Mouse (Mus musculus): Measurements from ENCODE around the gene Sugt1. TPM values are rescaled to one million over a fixed set of nuclear protein-coding genes. Genes with fewer than 3 reads are reported as not detected.

Gene Sugt1
- total RNA-seq, 1 experiment, result 93.7 TPM

- in situ Hi-C loops (cut with MboI; ENCODE audit: low sequenced_read_pairs in 2 of 2, unreplicated experiment in 2 of 2), result no loop called here
- Histone ChIP-seq H3K9me3 (ENCODE audit: control insufficient read depth, insufficient read depth, low read depth, low read length) (no peaks in the 10 kb centered on the region), H3K9ac (ENCODE audit: insufficient read depth, low read depth, low read length, poor library complexity, severe bottlenecking) (no peak overlapping the region), H3K36me3 (ENCODE audit: control insufficient read depth, insufficient read depth, low read length, poor library complexity, severe bottlenecking) (no peaks in the 10 kb centered on the region), H3K27ac (ENCODE audit: insufficient read depth, low read depth, low read length, poor library complexity, severe bottlenecking) (no peak overlapping the region), H3K4me1 (ENCODE audit: control insufficient read depth in 2 of 2, insufficient read depth in 2 of 2, low read length in 2 of 2, poor library complexity in 1 of 2) (0 out of 4 replicates have a peak, but pooled peaks cover 0 to 4% of the 10 kb centered on the region in 2 experiments), H3K4me3 (ENCODE audit: insufficient read depth in 1 of 2, low read depth in 1 of 2, low read length in 2 of 2, poor library complexity in 1 of 2, severe bottlenecking in 1 of 2) (no peak overlapping the region)
- no peak for DNase-seq (ENCODE audit: low read depth, low spot score)
- TF ChIP-seq CHD2 (IDR thresholded peaks at IDR 0.05; ENCODE audit: low read depth, low read length) (no peak), HCFC1 (IDR thresholded peaks at IDR 0.05; ENCODE audit: borderline replicate concordance, insufficient read depth, low read length) (no peak), MAFK (IDR thresholded peaks at IDR 0.05; ENCODE audit: insufficient read depth, low read depth, low read length) (no peak), ZC3H11A (IDR thresholded peaks at IDR 0.05; ENCODE audit: borderline replicate concordance, low read depth, low read length) (no peak), ZNF384 (IDR thresholded peaks at IDR 0.05; ENCODE audit: low read depth, low read length) (no peak)
Measured at GRCm38 (mm10) chr14:79573482-79574191, 13.9 kb upstream of the Sugt1 start.

DNA sequence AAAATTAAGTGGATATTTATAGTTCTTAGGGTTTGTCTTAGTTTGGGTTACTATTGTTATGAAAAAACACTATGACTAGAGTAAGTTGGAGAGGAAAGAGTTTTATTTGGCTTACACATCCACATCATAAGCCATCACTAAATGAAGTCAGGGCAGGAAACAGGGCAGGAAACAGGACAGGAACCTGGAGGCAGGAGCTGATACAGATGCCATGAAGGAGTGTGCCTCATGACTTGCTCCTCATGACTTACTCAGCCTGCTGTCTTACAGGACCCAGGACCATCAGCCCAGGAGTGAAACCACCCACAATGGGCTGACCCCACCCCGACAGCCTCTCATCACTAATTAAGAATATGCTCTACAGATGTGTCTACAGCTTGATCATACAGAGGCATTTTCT is 13.1 kb upstream of the Sugt1 start:
- in situ Hi-C loops (cut with MboI; ENCODE audit: low sequenced_read_pairs in 2 of 2, unreplicated experiment in 2 of 2), result no loop called here
- no peaks in the 10 kb centered on the region for H3K9me3 ChIP-seq (ENCODE audit: control insufficient read depth, insufficient read depth, low read depth, low read length)
- no peaks in the 10 kb centered on the region for H3K36me3 ChIP-seq (ENCODE audit: control insufficient read depth, insufficient read depth, low read length, poor library complexity, severe bottlenecking)
- DNase-seq (ENCODE audit: low read depth, low spot score), result no peak
- H3K4me1 ChIP-seq (ENCODE audit: control insufficient read depth in 2 of 2, insufficient read depth in 2 of 2, low read length in 2 of 2, poor library complexity in 1 of 2), result 0 out of 4 replicates have a peak, but pooled peaks cover 0 to 4% of the 10 kb centered on the region in 2 experiments
- TF ChIP-seq MAFK (IDR thresholded peaks at IDR 0.05; ENCODE audit: insufficient read depth, low read depth, low read length) (no peak), ZC3H11A (IDR thresholded peaks at IDR 0.05; ENCODE audit: borderline replicate concordance, low read depth, low read length) (no peak), CHD2 (IDR thresholded peaks at IDR 0.05; ENCODE audit: low read depth, low read length) (no peak), ZNF384 (IDR thresholded peaks at IDR 0.05; ENCODE audit: low read depth, low read length) (no peak), HCFC1 (IDR thresholded peaks at IDR 0.05; ENCODE audit: borderline replicate concordance, insufficient read depth, low read length) (no peak)
- H3K9ac ChIP-seq (ENCODE audit: insufficient read depth, low read depth, low read length, poor library complexity, severe bottlenecking), result no peak overlapping the region
- no peak overlapping the region for H3K4me3 ChIP-seq (ENCODE audit: insufficient read depth in 1 of 2, low read depth in 1 of 2, low read length in 2 of 2, poor library complexity in 1 of 2, severe bottlenecking in 1 of 2)
- H3K27ac ChIP-seq (ENCODE audit: insufficient read depth, low read depth, low read length, poor library complexity, severe bottlenecking), result no peak overlapping the region

DNA sequence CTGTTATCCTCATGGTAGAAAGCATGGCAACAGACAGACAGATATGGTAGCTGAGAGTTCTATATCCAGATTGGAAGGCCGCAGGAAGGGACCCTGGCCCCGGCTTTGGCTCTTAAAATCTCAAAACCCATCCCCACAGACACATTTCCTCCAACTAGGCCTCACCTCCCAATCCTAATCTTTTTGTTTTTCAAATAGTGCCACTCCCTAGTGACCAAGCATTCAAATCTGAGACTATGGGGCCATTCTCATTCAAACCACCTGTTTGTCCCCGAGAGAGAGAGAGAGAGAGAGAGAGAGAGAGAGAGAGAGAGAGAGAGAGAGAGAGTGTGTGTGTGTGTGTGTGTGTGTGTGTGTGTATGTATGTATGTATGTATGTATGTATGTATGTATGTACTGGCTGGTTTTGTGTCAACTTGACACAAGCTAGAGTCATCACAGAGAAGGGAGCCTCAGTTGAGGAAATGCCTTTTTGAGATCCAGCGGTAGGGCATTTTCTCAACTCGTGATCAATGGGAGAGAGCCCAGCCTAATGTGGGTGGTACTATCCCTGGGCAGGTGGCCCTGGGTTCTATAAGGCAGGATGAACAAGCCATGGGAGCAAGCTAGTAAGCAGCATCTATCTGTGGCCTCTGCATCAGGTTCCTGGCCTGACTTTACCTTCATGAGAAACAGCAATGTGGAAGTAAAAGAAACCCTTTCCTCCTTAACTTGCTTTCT is 3.8 kb upstream of the Sugt1 start:
- Histone ChIP-seq H3K4me3 (ENCODE audit: insufficient read depth in 1 of 2, low read depth in 1 of 2, low read length in 2 of 2, poor library complexity in 1 of 2, severe bottlenecking in 1 of 2) (peak overlapping the region; percentile 9 to 11; a peak in 1 of 4 replicates), H3K36me3 (ENCODE audit: control insufficient read depth, insufficient read depth, low read length, poor library complexity, severe bottlenecking) (no peaks in the 10 kb centered on the region; the same call in 1 of the 2 replicates), H3K9me3 (ENCODE audit: control insufficient read depth, insufficient read depth, low read depth, low read length) (no peaks in the 10 kb centered on the region), H3K4me1 (ENCODE audit: control insufficient read depth in 2 of 2, insufficient read depth in 2 of 2, low read length in 2 of 2, poor library complexity in 1 of 2) (peaks cover 7 to 8% of the 10 kb centered on the region in 2 experiments; a peak in 3 of 4 replicates), H3K27ac (ENCODE audit: insufficient read depth, low read depth, low read length, poor library complexity, severe bottlenecking) (peak overlapping the region; percentile 83), H3K9ac (ENCODE audit: insufficient read depth, low read depth, low read length, poor library complexity, severe bottlenecking) (peak overlapping the region; percentile 23; the same call in 1 of the 2 replicates)
- in situ Hi-C loops (cut with MboI; ENCODE audit: low sequenced_read_pairs in 2 of 2, unreplicated experiment in 2 of 2), result no loop called here
- DNase-seq (ENCODE audit: low read depth, low spot score), result peak; percentile 49
- TF ChIP-seq HCFC1 (IDR thresholded peaks at IDR 0.05; ENCODE audit: borderline replicate concordance, insufficient read depth, low read length) (no peak), CHD2 (IDR thresholded peaks at IDR 0.05; ENCODE audit: low read depth, low read length) (0 out of 2 replicates have a peak, but pooled peaks have one; percentile 42)

DNA sequence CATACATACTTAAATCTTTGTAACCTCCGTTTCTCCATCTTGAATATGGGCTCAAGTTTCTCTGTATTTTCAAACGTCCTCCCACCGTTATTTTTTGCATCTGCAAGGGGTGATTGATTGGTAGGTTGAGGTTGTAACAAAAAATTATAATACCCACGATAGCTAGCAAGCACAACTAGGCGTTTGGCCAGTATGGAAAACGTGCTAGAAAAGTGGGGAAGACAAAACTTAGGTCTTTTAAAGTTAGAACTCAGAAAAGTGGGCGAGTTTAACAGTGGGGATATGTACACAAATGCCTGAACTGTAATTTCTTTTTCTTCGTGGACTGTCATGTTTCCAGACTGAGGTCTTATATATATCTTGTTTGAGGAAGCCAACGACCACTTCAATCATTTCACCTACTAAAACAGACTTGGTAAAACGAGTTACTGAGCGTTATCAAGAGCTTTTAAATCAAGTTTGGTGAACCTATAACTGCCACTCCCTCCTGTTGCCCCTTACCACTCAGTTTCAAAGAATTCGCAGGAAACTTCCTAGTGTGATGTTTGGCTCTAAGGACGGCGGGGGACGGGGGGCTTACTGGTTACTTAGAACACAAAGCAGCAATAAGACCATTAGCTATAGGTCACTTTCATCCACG is 872 bp upstream of the Sugt1 start:
- H3K4me1 ChIP-seq (ENCODE audit: control insufficient read depth in 2 of 2, insufficient read depth in 2 of 2, low read length in 2 of 2, poor library complexity in 1 of 2), result peaks cover 13 to 19% of the 10 kb centered on the region in 2 experiments
- peak overlapping the region; percentile 96 for H3K27ac ChIP-seq (ENCODE audit: insufficient read depth, low read depth, low read length, poor library complexity, severe bottlenecking)
- TF ChIP-seq ZNF384 (IDR thresholded peaks at IDR 0.05; ENCODE audit: low read depth, low read length) (no peak), CHD2 (IDR thresholded peaks at IDR 0.05; ENCODE audit: low read depth, low read length) (no peak), HCFC1 (IDR thresholded peaks at IDR 0.05; ENCODE audit: borderline replicate concordance, insufficient read depth, low read length) (no peak), MAFK (IDR thresholded peaks at IDR 0.05; ENCODE audit: insufficient read depth, low read depth, low read length) (no peak)
- no peak for DNase-seq (ENCODE audit: low read depth, low spot score)
- no peaks in the 10 kb centered on the region for H3K36me3 ChIP-seq (ENCODE audit: control insufficient read depth, insufficient read depth, low read length, poor library complexity, severe bottlenecking)
- H3K9ac ChIP-seq (ENCODE audit: insufficient read depth, low read depth, low read length, poor library complexity, severe bottlenecking), result peak overlapping the region; percentile 93
- in situ Hi-C loops (cut with MboI; ENCODE audit: low sequenced_read_pairs in 2 of 2, unreplicated experiment in 2 of 2), result no loop called here
- H3K4me3 ChIP-seq (ENCODE audit: insufficient read depth in 1 of 2, low read depth in 1 of 2, low read length in 2 of 2, poor library complexity in 1 of 2, severe bottlenecking in 1 of 2), result peak overlapping the region; percentile 83 to 96
- no peaks in the 10 kb centered on the region for H3K9me3 ChIP-seq (ENCODE audit: control insufficient read depth, insufficient read depth, low read depth, low read length)

All from ES-E14 (cell line).